Mouse (Mus musculus) intestine, embryonic 16.5 days (tissue): Measurements from ENCODE around the gene Onecut3. TPM values are rescaled to one million over a fixed set of nuclear protein-coding genes. Genes with fewer than 3 reads are reported as not detected.

Experiments
- ATAC-seq: fragments of 200-750 bp; cut with Nextera tagmentation; 2 replicates; pipeline ENCODE4 v1.8.0; 2017; ENCODE audit warnings: moderate TSS enrichment, moderate library complexity
- H3K27ac ChIP-seq: fragments of 300-500 bp; sonication (generic); 2 replicates; pipeline ENCODE4 v1.5.1; 2014; ENCODE audit warnings: mild to moderate bottlenecking, low read length
- H3K27me3 ChIP-seq: fragments of 300-500 bp; sonication (generic); replicated peaks from 2 replicates; pipeline ENCODE4 v1.6.1; 2014; ENCODE audit warnings: low read length, control low read depth, mixed read lengths; ENCODE audit not compliant: control insufficient read depth, insufficient read depth
- H3K36me3 ChIP-seq: fragments of 300-500 bp; sonication (generic); 2 replicates; pipeline ENCODE4 v1.6.1; 2014; ENCODE audit warnings: low read length, control low read depth; ENCODE audit not compliant: control insufficient read depth, insufficient read depth
- H3K4me1 ChIP-seq: fragments of 300-500 bp; sonication (generic); 2 replicates; pipeline ENCODE4 v1.6.1; 2014; ENCODE audit warnings: low read length, control low read depth, mixed read lengths; ENCODE audit not compliant: control insufficient read depth, insufficient read depth
- H3K4me2 ChIP-seq: fragments of 300-500 bp; sonication (generic); 2 replicates; pipeline ENCODE4 v1.6.1; 2014; ENCODE audit warnings: low read depth, low read length, control low read depth
- H3K4me3 ChIP-seq: fragments of 300-500 bp; sonication (generic); 2 replicates; pipeline ENCODE4 v1.5.1; 2014; ENCODE audit warnings: mild to moderate bottlenecking, low read length
- H3K9ac ChIP-seq: fragments of 300-500 bp; sonication (generic); 2 replicates; pipeline ENCODE4 v1.6.1; 2014; ENCODE audit warnings: low read depth, low read length
- H3K9me3 ChIP-seq: fragments of 300-500 bp; sonication (generic); 2 replicates; pipeline ENCODE4 v1.6.1; 2016; ENCODE audit warnings: low read length, control low read depth; ENCODE audit not compliant: control insufficient read depth
- WGBS: fragments of 180-500 bp; shearing (Covaris S2); extraction: QIAGEN DNeasy Blood & Tissue Kit; methylation state at CpG from one replicate; pipeline ENCODE4 v1.1.7; 2014; 5-methylcytosine and 5-hydroxymethylcytosine counted together
- polyA plus RNA-seq: library from polyadenylated mRNA; unstranded; fragments of >200 nt; fragmentation: Nextera tagmentation; extraction: Ambion mirVana; gene quantifications from 2 replicates; pipeline ENCODE4 v1.2.1, GENCODE M21; 2015

The Onecut3 gene
- polyA plus RNA-seq, 1 experiment from 2014 or later: 0.10 TPM

DNA sequence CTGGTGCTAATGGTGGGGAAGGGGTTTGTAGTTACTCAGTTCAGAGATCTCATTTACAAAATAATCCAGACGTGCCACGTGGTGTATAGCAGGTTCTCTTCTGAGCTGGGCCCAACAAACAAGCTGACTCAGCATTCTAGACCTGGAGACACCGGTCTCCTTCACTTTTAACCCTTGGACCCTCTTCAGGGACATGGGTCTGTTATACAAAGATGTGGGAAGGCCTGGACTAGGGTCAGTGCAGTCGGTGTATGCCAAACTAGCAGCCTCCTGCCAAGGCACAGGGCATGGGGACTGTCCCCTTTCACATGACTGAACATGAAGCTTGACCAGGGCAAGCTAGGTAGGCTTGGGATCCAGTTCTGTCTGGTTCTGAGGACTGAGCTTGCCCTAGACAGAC, 34.3 kb upstream of the Onecut3 start:
- Histone ChIP-seq H3K4me2 (no peak overlapping the region), H3K27ac (no peak overlapping the region), H3K4me1 (no peaks in the 10 kb centered on the region; the same call in 1 of the 2 replicates), H3K36me3 (no peaks in the 10 kb centered on the region), H3K27me3 (peaks cover 3% of the 10 kb centered on the region; the same call in 1 of the 2 replicates), H3K9me3 (no peaks in the 10 kb centered on the region), H3K9ac (no peak overlapping the region), H3K4me3 (no peak overlapping the region)
- 62% methylated on average over 4 of the region's 4 CpGs for WGBS
- no peak for ATAC-seq

DNA sequence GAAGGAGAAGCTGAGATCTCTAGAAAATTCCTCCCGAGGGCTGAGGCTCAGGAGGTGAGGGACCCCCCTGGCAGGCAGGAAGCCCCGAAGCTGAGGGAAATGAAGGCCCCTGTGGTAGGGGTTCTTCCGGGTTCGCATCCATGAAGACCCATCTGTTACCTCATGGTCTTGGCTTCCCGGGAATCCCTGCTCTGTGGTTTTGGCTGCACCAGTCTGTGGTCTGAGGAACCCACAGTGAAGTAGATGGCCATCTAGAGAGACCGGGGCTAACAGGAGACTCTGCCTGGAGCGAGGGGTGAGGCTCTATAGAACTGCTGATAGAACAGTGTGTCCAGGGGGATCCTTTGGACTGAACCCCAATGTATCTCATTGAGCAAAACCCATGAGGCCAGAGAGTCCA, 33.3 kb upstream of the Onecut3 start:
- Histone ChIP-seq H3K9me3 (no peaks in the 10 kb centered on the region), H3K4me3 (no peak overlapping the region), H3K9ac (no peak overlapping the region), H3K36me3 (no peaks in the 10 kb centered on the region), H3K4me2 (no peak overlapping the region), H3K27ac (no peak overlapping the region), H3K4me1 (no peaks in the 10 kb centered on the region; the same call in 1 of the 2 replicates), H3K27me3 (peaks cover 6% of the 10 kb centered on the region; the same call in 1 of the 2 replicates)
- ATAC-seq: no peak
- 68% methylated on average over 7 of the region's 7 CpGs for WGBS

DNA sequence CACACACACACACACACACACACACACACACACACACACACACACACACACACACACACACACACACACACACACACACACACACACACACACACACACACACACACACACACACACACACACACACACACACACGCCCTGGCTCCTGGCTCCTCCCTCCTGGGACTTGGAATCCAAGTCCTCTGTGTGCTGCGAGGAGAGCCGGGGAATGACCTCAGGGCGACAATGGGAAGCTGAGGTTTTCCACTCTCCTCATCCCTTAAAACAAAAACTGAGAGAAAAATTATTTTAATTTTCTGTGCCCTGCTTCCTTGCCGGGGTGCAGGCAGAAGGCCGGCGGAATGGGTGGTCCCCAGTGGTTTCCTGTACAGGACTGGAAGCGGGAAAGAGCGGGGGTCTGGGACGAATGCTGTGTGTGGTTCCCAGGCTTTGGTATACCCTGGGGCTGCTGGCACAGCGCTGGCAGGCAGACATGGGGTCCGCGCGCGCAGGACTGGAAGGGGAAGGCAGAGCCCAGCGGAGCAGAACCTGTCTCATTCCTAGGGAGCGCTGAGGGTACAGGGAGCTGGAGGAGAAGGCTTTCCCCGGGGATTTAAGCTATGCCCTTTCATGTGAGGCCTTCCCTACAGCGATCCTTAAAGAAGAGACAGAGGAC, 30.1 kb upstream of the Onecut3 start:
- peaks cover 6% of the 10 kb centered on the region; the same call in 1 of the 2 replicates for H3K27me3 ChIP-seq
- H3K27ac ChIP-seq: no peak overlapping the region
- H3K4me2 ChIP-seq: no peak overlapping the region
- no peaks in the 10 kb centered on the region for H3K9me3 ChIP-seq
- no peak overlapping the region for H3K9ac ChIP-seq
- H3K4me1 ChIP-seq: no peaks in the 10 kb centered on the region; the same call in 1 of the 2 replicates
- 13% methylated on average over 19 of the region's 19 CpGs for WGBS
- H3K4me3 ChIP-seq: no peak overlapping the region
- ATAC-seq: no peak
- no peaks in the 10 kb centered on the region for H3K36me3 ChIP-seq

DNA sequence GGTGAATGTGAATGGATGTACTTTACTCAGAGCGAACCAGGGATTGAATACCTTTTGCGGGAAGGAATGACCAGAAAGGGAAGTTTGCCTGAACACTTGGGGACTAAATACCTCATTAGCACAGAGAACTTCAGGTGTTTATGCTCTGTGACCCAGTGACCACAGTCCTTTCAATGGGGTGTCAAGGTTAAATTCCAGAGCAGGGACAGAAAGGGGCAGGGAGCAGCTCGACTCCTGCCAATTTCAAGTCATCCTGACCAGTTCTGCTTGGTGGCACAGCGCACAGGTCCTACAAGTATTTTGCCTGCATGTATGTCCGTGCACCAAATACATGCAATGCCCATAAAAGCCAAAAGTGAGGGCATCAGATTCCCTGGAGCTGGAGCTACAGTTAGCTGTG, 29.6 kb upstream of the Onecut3 start:
- peaks cover 10% of the 10 kb centered on the region; the same call in 1 of the 2 replicates for H3K27me3 ChIP-seq
- H3K4me2 ChIP-seq: no peak overlapping the region
- no peaks in the 10 kb centered on the region for H3K9me3 ChIP-seq
- no peak for ATAC-seq
- 65% methylated on average over 5 of the region's 5 CpGs for WGBS
- H3K27ac ChIP-seq: no peak overlapping the region
- H3K4me3 ChIP-seq: no peak overlapping the region
- no peaks in the 10 kb centered on the region for H3K36me3 ChIP-seq
- no peaks in the 10 kb centered on the region; the same call in 1 of the 2 replicates for H3K4me1 ChIP-seq
- no peak overlapping the region for H3K9ac ChIP-seq

DNA sequence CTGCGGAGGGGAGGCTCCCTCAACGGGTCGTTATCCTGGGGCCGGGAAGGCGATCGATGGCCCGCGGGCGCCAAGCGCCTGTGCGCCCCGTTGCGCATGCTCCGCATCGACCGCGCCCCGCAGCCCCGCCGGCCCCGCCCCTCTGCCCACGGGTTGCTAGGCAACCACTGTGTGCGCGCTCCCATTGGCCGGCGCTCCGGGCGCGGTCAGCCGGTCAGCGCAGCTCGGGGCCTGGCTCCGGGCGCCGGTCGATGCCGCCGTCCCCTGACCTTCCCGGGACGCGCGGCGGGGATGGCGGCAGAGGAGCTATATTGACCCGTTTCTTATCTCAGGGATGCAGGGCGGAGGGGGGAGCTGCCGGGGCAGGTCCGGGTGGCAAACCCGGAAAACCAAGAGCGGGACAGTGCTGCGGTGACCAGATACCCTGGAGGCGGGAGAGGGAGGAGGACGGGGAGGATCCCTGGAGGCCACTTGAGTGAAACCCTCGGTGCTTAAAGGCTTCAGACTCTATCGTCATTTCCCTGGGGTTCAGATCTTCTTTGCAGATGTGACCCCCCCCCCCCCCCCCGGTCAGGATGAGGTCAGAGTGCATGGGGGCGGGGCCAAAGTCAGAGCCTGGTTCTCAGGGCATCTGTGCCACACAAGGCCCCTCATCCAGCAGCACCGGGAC, 19.2 kb upstream of the Onecut3 start:
- Histone ChIP-seq H3K9me3 (no peaks in the 10 kb centered on the region), H3K4me2 (peak overlapping the region; percentile 79), H3K27ac (no peak overlapping the region), H3K27me3 (peaks cover 21% of the 10 kb centered on the region), H3K36me3 (no peaks in the 10 kb centered on the region), H3K9ac (peak overlapping the region; percentile 68), H3K4me3 (peak overlapping the region; percentile 62), H3K4me1 (peaks cover 4% of the 10 kb centered on the region; the same call in 1 of the 2 replicates)
- ATAC-seq: peak; percentile 95
- 1% methylated on average over 52 of the region's 58 CpGs for WGBS

DNA sequence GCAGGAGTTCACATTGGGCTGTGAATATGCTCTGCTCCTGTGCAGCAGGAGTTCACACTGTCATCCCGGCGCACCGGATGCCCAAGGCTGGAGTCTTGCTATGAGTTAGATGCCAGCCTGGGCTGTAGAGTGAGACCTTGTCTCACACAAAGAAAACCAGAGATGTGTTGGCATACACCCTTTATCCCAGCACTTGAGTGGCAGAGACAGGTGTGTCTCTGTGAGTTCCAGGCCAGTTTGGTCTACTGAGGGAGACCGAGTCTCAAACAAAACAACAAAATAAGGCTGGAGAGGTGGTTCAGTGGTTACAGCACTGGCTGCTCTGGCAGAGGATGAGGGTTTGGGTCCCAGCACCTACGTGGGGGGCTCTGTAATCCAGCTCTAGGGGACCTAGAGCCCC, 16.1 kb upstream of the Onecut3 start:
- Histone ChIP-seq H3K36me3 (no peaks in the 10 kb centered on the region), H3K4me1 (peaks cover 4% of the 10 kb centered on the region; the same call in 1 of the 2 replicates), H3K9me3 (no peaks in the 10 kb centered on the region), H3K4me3 (no peak overlapping the region), H3K9ac (no peak overlapping the region), H3K27ac (no peak overlapping the region), H3K27me3 (peaks cover 13% of the 10 kb centered on the region; the same call in 1 of the 2 replicates), H3K4me2 (no peak overlapping the region)
- no peak for ATAC-seq
- 77% methylated on average over 5 of the region's 5 CpGs for WGBS

DNA sequence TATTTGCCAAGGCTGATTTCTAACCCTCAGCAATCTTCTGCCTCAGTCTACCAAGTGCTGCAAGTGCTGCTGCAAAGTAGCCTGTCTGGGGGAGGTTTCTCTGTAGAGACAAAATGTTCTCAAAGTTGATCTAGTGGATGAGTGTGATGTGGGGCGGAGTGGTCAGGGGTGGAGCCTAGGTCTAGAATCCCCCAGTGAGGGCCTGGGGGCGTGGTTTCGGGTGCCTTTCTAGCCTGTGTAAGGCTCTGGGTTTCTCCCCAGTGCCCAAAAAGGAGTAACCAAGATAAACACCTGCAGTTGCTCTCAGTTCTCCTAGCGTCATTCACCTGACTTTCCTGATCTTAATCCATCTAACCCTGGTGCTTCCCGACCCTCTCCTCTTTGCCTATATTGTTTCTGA, 13.6 kb upstream of the Onecut3 start:
- peak; percentile 26; the same call in 1 of the 2 replicates for ATAC-seq
- Histone ChIP-seq H3K4me1 (no peaks in the 10 kb centered on the region), H3K9me3 (no peaks in the 10 kb centered on the region), H3K4me2 (no peak overlapping the region), H3K4me3 (no peak overlapping the region), H3K27me3 (peaks cover 20% of the 10 kb centered on the region), H3K36me3 (no peaks in the 10 kb centered on the region), H3K27ac (no peak overlapping the region), H3K9ac (no peak overlapping the region)
- 12% methylated on average over 5 of the region's 5 CpGs for WGBS

DNA sequence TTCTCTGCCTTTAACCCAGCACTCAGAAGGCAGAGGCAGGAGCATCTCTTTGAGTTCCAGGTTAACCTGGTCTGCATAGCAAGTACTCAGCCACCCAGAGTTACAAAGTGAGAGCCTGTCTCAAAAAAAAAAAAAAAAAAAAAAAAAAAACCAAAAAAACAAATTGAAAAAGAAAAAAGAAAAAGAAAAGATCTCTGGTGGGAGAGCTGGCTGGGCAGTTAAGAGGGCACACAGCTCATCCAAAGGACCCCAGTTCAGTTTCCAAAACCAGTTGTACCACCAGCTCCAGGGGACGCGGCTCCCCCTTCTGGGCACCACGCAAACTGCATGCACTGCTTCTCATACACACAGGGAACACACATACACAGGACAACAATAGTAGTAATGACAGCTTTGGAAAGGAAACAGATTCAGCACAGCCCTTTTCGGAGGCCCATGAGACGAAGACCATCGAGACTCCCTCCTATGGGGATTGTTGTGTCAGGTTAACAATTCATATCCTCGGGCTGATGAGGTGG, 7.7 kb upstream of the Onecut3 start:
- peaks cover 50% of the 10 kb centered on the region for H3K27me3 ChIP-seq
- no peaks in the 10 kb centered on the region for H3K36me3 ChIP-seq
- H3K27ac ChIP-seq: no peak overlapping the region
- peaks cover 6% of the 10 kb centered on the region; the same call in 1 of the 2 replicates for H3K4me1 ChIP-seq
- no peak overlapping the region for H3K4me3 ChIP-seq
- no peak for ATAC-seq
- peaks cover 4% of the 10 kb centered on the region; the same call in 1 of the 2 replicates for H3K9me3 ChIP-seq
- H3K9ac ChIP-seq: no peak overlapping the region
- 66% methylated on average over 7 of the region's 7 CpGs for WGBS
- H3K4me2 ChIP-seq: no peak overlapping the region

DNA sequence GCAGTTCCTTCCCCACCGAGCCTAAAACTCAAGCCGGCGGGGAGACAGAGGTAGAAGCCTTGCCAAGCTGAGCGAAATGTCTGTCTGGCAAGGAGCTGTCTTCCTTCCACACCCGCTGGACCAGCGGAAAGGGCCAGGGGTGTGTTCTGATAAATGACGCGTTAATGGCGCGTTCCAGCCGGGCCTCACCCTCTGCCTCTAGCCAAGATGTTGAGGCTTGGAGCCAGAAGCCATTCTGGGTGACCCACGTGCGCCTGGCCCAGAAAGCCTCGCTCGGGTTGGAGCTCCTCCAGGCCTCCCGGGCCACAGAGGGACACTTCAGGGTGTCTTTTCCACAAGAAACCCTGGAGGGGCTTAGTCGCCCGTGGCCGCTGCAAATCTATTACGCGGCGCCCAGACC, 4.6 kb upstream of the Onecut3 start:
- H3K4me3 ChIP-seq: no peak overlapping the region
- H3K4me2 ChIP-seq: no peak overlapping the region
- H3K9ac ChIP-seq: no peak overlapping the region
- peaks cover 73% of the 10 kb centered on the region for H3K27me3 ChIP-seq
- H3K9me3 ChIP-seq: peaks cover 4% of the 10 kb centered on the region; the same call in 1 of the 2 replicates
- H3K4me1 ChIP-seq: peaks cover 8% of the 10 kb centered on the region
- no peaks in the 10 kb centered on the region for H3K36me3 ChIP-seq
- no peak for ATAC-seq
- WGBS: 2% methylated on average over 22 of the region's 22 CpGs
- no peak overlapping the region for H3K27ac ChIP-seq
